Mouse (Mus musculus): ENCODE data around the gene F11r. TPM values are rescaled to one million over a fixed set of nuclear protein-coding genes. Genes with fewer than 3 reads are reported as not detected.

Gene F11r
- 10.1 and 12.4 TPM in 2 replicates for polyA plus RNA-seq (2016; fragmentation: Nextera tagmentation; extraction: Ambion mirVana)

DNA sequence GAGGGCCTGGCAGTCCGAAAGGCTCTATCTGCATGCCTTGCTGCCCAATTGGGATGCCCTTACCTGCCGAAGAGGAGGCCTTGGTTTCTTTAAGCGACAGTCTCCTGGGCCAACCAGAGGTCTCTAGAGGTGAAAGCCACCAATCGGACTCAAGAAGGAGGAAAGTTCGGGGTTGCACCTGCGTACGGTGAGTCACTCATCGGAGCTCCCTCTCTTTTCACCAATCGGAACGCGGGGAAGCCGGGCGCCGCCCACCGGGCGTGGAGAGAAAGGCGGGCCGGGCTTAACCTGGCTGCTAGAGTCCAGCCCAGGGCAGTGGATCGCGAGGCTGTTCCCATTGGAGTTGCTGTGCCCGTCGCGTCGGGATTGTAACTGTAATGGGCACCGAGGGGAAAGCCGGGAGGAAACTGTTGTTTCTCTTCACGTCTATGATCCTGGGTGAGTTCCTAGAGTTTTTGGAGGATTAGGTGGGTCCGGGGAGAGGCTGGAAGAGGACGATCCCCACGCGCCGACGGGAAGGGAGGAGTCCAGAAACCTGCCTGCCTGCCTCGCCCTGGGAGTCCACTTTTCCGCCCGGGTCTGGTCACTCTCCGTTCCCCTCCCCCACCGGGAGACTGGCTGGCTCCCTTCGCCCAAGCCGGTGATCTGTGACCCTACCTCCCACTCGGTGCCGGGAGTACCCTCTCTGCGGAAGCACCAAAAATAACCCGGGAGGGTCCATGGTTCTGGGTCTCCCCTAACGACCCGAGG lies at the start of gene F11r:
TSS of gene F11r (plus strand) at position 272 of the 750 bp plus-strand sequence.
- WGBS = 1% methylated on average over 40 of the region's 46 CpGs
- no peak within 1 kb of the TSS for H3K27ac ChIP-seq (replicated peaks)
- ATAC-seq (ENCODE audit: low FRiP score, low read depth) = peak; percentile 62; the same call in 1 of the 2 replicates

DNA sequence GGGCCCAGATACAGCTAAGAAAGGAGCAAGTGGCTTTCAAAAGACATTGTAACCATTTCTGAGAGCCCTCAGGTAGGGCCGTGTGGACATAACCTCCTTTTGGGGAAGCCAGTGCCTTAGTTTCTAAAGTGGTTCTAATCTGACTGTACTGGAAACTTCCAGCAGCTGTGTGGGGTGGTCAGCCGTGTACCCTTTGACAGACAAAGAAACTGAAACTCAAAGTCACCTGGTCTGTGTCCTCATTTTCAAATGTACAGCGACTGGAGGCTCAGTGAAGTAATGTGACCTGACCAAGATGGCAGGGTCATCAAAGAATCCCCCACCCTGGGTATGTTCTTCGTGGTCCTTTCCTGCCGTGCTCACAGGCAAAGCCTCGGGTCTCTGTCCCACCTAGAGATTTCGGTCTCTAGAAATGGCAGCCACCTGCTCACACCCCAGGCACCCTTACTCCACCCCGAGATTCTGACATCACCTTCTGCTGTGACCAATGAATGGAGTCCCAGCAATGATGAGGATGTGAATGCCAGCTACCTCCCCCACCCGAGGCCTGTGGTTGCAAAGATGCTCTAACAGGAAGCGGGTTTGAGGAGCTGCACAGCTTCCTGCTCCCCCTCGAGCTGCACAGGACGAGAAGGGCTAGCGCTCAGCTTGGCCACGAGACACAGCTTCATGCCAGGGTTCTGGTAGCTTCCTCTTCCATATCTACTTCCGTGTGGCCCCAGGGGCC lies 48.8 kb upstream of the F11r start, which contains the start of gene Arhgap30:
TSS of gene Arhgap30 (plus strand) at position 579 of the 727 bp plus-strand sequence.
- Histone ChIP-seq H3K4me3 (no peak within 1 kb of the TSS), H3K9me3 (no peaks in the 10 kb centered on the region), H3K4me1 (no peaks in the 10 kb centered on the region), H3K27ac (replicated peaks) (no peak within 1 kb of the TSS), H3K9ac (replicated peaks) (no peak within 1 kb of the TSS), H3K4me2 (replicated peaks) (no peak within 1 kb of the TSS), H3K36me3 (no peaks in the 10 kb centered on the region), H3K27me3 (peaks cover 7% of the 10 kb centered on the region; the same call in 1 of the 2 replicates)
- ATAC-seq (ENCODE audit: low FRiP score, low read depth) = no peak
- 87% methylated on average over 15 of the region's 15 CpGs for WGBS

More for the DNA sequence above, at the start of gene F11r:
- Histone ChIP-seq H3K27me3 (peaks cover 65% of the 10 kb centered on the region), H3K4me1 (peaks cover 10% of the 10 kb centered on the region; the same call in 1 of the 2 replicates), H3K9me3 (no peaks in the 10 kb centered on the region), H3K9ac (replicated peaks) (no peak within 1 kb of the TSS), H3K4me3 (peak within 1 kb of the TSS; percentile 37), H3K36me3 (no peaks in the 10 kb centered on the region), H3K4me2 (replicated peaks) (peak within 1 kb of the TSS; percentile 54)

DNA sequence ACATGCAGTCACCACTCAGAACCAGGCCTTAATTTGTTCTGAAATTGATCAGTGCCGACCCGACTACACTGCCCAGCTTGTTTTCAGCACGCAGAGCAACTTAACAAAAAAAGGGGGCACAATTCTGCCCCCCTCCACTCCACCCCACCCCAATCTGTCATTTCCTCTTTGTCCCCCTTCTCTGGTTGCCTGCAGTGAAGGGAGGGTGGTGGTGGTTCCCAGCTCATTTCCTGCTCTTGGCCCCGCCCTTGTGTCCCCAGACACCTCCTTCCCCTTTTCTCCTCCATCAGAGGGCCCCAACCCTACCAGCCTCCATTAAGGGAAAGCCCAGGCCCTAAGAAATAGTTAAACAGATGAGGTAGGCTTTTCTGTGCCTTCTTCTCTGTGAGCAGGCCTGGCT lies 47.2 kb upstream of the F11r start:
- 87% methylated on average over 3 of the region's 4 CpGs for WGBS
- Histone ChIP-seq H3K4me3 (no peak overlapping the region), H3K4me1 (no peaks in the 10 kb centered on the region), H3K27ac (replicated peaks) (no peak overlapping the region), H3K9me3 (no peaks in the 10 kb centered on the region), H3K4me2 (replicated peaks) (no peak overlapping the region), H3K9ac (replicated peaks) (no peak overlapping the region), H3K27me3 (0 out of 2 replicates have a peak, but pooled peaks cover 8% of the 10 kb centered on the region), H3K36me3 (no peaks in the 10 kb centered on the region)
- ATAC-seq (ENCODE audit: low FRiP score, low read depth) = no peak

DNA sequence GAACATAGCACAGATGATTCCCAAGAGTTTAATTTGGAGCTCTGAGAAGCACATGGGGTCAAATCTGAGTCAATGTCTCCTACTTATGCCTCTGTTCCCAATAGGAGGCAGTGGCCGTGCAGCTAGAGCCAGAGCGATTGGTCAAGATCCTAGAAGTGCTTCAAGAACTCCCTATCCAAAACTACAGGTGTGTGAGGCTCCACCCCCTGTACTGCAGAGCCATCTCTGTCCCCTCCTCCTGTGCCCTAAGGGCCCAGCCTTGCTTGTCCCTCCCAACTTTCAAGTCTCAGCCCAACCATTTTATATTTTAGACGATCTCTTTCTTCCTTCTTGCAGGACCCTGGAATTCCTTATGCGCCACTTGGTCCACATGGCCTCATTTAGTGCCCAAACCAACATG lies 35.5 kb upstream of the F11r start:
- H3K4me2 ChIP-seq (replicated peaks) = no peak overlapping the region
- no peak for ATAC-seq (ENCODE audit: low FRiP score, low read depth)
- H3K27me3 ChIP-seq = peaks cover 13% of the 10 kb centered on the region; the same call in 1 of the 2 replicates
- H3K4me3 ChIP-seq = no peak overlapping the region
- no peaks in the 10 kb centered on the region for H3K9me3 ChIP-seq
- no peak overlapping the region for H3K9ac ChIP-seq (replicated peaks)
- no peak overlapping the region for H3K27ac ChIP-seq (replicated peaks)
- H3K4me1 ChIP-seq = no peaks in the 10 kb centered on the region
- WGBS = 89% methylated on average over 4 of the region's 4 CpGs
- H3K36me3 ChIP-seq = no peaks in the 10 kb centered on the region

DNA sequence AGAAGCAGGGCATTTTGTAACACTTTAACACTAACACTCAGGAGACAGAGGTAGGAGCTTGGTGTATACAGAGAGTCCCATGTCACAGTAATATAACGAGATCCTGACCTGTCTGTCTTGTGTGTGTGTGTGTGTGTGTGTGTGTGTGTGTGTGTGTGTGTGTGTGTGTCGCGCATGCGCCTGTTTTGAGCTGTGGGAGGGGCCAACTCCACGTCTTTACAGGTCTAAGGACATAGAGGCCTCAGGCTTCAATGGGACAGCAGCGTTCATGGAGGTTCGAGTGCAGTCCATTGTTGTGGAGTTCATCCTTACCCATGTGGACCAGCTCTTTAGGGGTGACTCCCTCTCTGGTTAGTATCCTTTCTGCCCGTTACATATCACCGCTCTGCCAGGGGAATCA lies 34.3 kb upstream of the F11r start:
- H3K27ac ChIP-seq (replicated peaks) = no peak overlapping the region
- ATAC-seq (ENCODE audit: low FRiP score, low read depth) = no peak
- no peaks in the 10 kb centered on the region for H3K4me1 ChIP-seq
- no peak overlapping the region for H3K4me3 ChIP-seq
- no peaks in the 10 kb centered on the region for H3K36me3 ChIP-seq
- 90% methylated on average over 5 of the region's 9 CpGs for WGBS
- no peaks in the 10 kb centered on the region for H3K9me3 ChIP-seq
- H3K9ac ChIP-seq (replicated peaks) = no peak overlapping the region
- peaks cover 18% of the 10 kb centered on the region for H3K27me3 ChIP-seq
- H3K4me2 ChIP-seq (replicated peaks) = no peak overlapping the region

GRCm38 (mm10) chr1:171407263-171407662 lies 30.1 kb upstream of the F11r start:
- ATAC-seq (ENCODE audit: low FRiP score, low read depth) = no peak
- H3K36me3 ChIP-seq = no peaks in the 10 kb centered on the region
- no peaks in the 10 kb centered on the region for H3K9me3 ChIP-seq
- peaks cover 26% of the 10 kb centered on the region for H3K27me3 ChIP-seq
- no peak overlapping the region for H3K4me3 ChIP-seq
- WGBS = 77% methylated on average over 5 of the region's 5 CpGs
- no peak overlapping the region for H3K27ac ChIP-seq (replicated peaks)
- H3K4me2 ChIP-seq (replicated peaks) = no peak overlapping the region
- H3K4me1 ChIP-seq = no peaks in the 10 kb centered on the region
- H3K9ac ChIP-seq (replicated peaks) = no peak overlapping the region

GRCm38 (mm10) chr1:171410231-171410630 lies 27.1 kb upstream of the F11r start:
- Histone ChIP-seq H3K9ac (replicated peaks) (no peak overlapping the region), H3K27me3 (peaks cover 26% of the 10 kb centered on the region), H3K9me3 (no peaks in the 10 kb centered on the region), H3K27ac (replicated peaks) (no peak overlapping the region), H3K36me3 (peaks cover 6% of the 10 kb centered on the region; the same call in 1 of the 2 replicates), H3K4me2 (replicated peaks) (no peak overlapping the region), H3K4me1 (peaks cover 21% of the 10 kb centered on the region), H3K4me3 (no peak overlapping the region)
- 73% methylated on average over 1 of the region's 1 CpGs for WGBS
- ATAC-seq (ENCODE audit: low FRiP score, low read depth) = no peak

GRCm38 (mm10) chr1:171410947-171411484 lies 26.3 kb upstream of the F11r start, which contains the start of gene Usf1:
Gene Usf1 (plus strand): TSS chr1:171411313.
- Histone ChIP-seq H3K36me3 (peaks cover 14% of the 10 kb centered on the region), H3K27me3 (peaks cover 26% of the 10 kb centered on the region), H3K9me3 (no peaks in the 10 kb centered on the region), H3K9ac (replicated peaks) (peak within 1 kb of the TSS; percentile 98), H3K4me1 (peaks cover 21% of the 10 kb centered on the region), H3K27ac (replicated peaks) (peak within 1 kb of the TSS; percentile 91), H3K4me3 (peak within 1 kb of the TSS; percentile 97), H3K4me2 (replicated peaks) (peak within 1 kb of the TSS; percentile 59)
- WGBS = under 1% methylated on average over 36 of the region's 36 CpGs
- peak; percentile 96 for ATAC-seq (ENCODE audit: low FRiP score, low read depth)

GRCm38 (mm10) chr1:171411492-171411941 lies 25.8 kb upstream of the F11r start:
- Histone ChIP-seq H3K9ac (replicated peaks) (peak overlapping the region; percentile 98), H3K9me3 (no peaks in the 10 kb centered on the region), H3K4me1 (peaks cover 21% of the 10 kb centered on the region), H3K4me3 (peak overlapping the region; percentile 97), H3K27ac (replicated peaks) (peak overlapping the region; percentile 91), H3K4me2 (replicated peaks) (peak overlapping the region; percentile 59), H3K27me3 (peaks cover 23% of the 10 kb centered on the region), H3K36me3 (peaks cover 19% of the 10 kb centered on the region)
- WGBS = under 1% methylated on average over 37 of the region's 39 CpGs
- ATAC-seq (ENCODE audit: low FRiP score, low read depth) = peak; percentile 81

- peaks cover 21% of the 10 kb centered on the region for H3K27me3 ChIP-seq
- peak overlapping the region; percentile 59 for H3K4me2 ChIP-seq (replicated peaks)
- ATAC-seq (ENCODE audit: low FRiP score, low read depth) = peak; percentile 61
- H3K9ac ChIP-seq (replicated peaks) = peak overlapping the region; percentile 98
- H3K4me1 ChIP-seq = peaks cover 21% of the 10 kb centered on the region
- peaks cover 24% of the 10 kb centered on the region for H3K36me3 ChIP-seq
- peak overlapping the region; percentile 91 for H3K27ac ChIP-seq (replicated peaks)
- H3K4me3 ChIP-seq = peak overlapping the region; percentile 97
- H3K9me3 ChIP-seq = no peaks in the 10 kb centered on the region
- 1% methylated on average over 20 of the region's 20 CpGs for WGBS
These were observed 25.3 kb upstream of the F11r start for GRCm38 (mm10) chr1:171412001-171412441.

DNA sequence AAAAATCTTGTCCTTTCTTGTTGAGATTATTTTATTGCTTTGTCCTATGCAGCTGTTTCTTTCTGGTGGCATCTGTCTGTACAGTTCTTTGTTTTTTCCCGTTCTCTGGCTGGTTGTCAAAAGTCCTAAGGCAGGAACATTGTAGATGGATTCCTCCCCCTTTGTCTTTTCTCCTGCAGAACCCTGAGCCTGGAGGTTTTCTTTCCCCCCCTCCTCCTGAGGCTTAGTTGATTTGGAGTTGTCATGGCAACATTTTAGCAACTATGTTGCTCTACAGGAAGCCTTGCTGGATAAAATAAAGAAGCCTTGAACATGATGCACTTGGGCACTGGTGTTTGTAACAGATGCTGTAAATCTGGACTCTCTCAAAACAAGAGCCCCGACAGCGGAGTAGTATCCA lies 24.9 kb upstream of the F11r start:
- Histone ChIP-seq H3K9me3 (no peaks in the 10 kb centered on the region), H3K9ac (replicated peaks) (peak overlapping the region; percentile 98), H3K27ac (replicated peaks) (peak overlapping the region; percentile 91), H3K4me3 (peak overlapping the region; percentile 97), H3K4me2 (replicated peaks) (peak overlapping the region; percentile 59), H3K4me1 (peaks cover 21% of the 10 kb centered on the region), H3K36me3 (peaks cover 28% of the 10 kb centered on the region), H3K27me3 (peaks cover 19% of the 10 kb centered on the region)
- ATAC-seq (ENCODE audit: low FRiP score, low read depth) = peak; percentile 23; the same call in 1 of the 2 replicates
- WGBS = 39% methylated on average over 3 of the region's 3 CpGs
